Mouse (Mus musculus) embryo, embryonic 11.5 days (tissue): Measurements from ENCODE around the gene Hyal2.
A peak's percentile ranks its signal among the peaks of the same experiment; 100 is the strongest.
"Not testable (repeated sequence)": the region's sequence is repeated elsewhere in the genome, so short reads cannot be mapped to it uniquely, and the experiment has no call there.

Experiments used
- DNase-seq: peaks from one replicate; pipeline ENCODE4 v3.0.0-alpha.2; 2012; ENCODE audit warnings: low read depth, low spot score

Hyal2 gene

GRCm38 (mm10) chr9:107545602-107546001, 22.1 kb upstream of the Hyal2 start:
- peak; percentile 61 for DNase-seq

- peak; percentile 87 for DNase-seq
Observed at GRCm38 (mm10) chr9:107547026-107547425, 20.7 kb upstream of the Hyal2 start, which contains the start of gene Zmynd10. Zmynd10 (plus strand) TSS chr9:107547298.

- DNase-seq, result no peak
Observed at GRCm38 (mm10) chr9:107547957-107548356, 19.8 kb upstream of the Hyal2 start.

- no peak for DNase-seq
Observed at GRCm38 (mm10) chr9:107548820-107549219, 18.9 kb upstream of the Hyal2 start.

GRCm38 (mm10) chr9:107549297-107550074, 18.3 kb upstream of the Hyal2 start:
- no peak for DNase-seq

GRCm38 (mm10) chr9:107550491-107551116, 17.1 kb upstream of the Hyal2 start:
- no peak for DNase-seq

- DNase-seq, result peak; percentile 54
Observed at GRCm38 (mm10) chr9:107551117-107551889, 16.4 kb upstream of the Hyal2 start, which contains the start of gene Rassf1. Rassf1 (plus strand) TSS chr9:107551555.

GRCm38 (mm10) chr9:107551890-107552355, 15.8 kb upstream of the Hyal2 start:
- DNase-seq, result no peak

- DNase-seq, result no peak
Observed at GRCm38 (mm10) chr9:107552690-107553393, 14.9 kb upstream of the Hyal2 start.

- no peak for DNase-seq
Observed at GRCm38 (mm10) chr9:107553541-107554318, 14.0 kb upstream of the Hyal2 start.

- DNase-seq, result peak; percentile 99
Observed at GRCm38 (mm10) chr9:107554319-107554825, 13.4 kb upstream of the Hyal2 start.

- DNase-seq, result no peak
Observed at GRCm38 (mm10) chr9:107555031-107555457, 12.7 kb upstream of the Hyal2 start.

- no peak for DNase-seq
Observed at GRCm38 (mm10) chr9:107555701-107556100, 12.0 kb upstream of the Hyal2 start.

- no peak for DNase-seq
Observed at GRCm38 (mm10) chr9:107556346-107556745, 11.4 kb upstream of the Hyal2 start.

- DNase-seq, result peak; percentile 88
Observed at GRCm38 (mm10) chr9:107563029-107563581, 4.6 kb upstream of the Hyal2 start, which contains the start of gene Tusc2. Tusc2 (plus strand) TSS chr9:107563255.

- DNase-seq, result not testable (repeated sequence)
Observed at GRCm38 (mm10) chr9:107565556-107565955, 2.2 kb upstream of the Hyal2 start.

GRCm38 (mm10) chr9:107566041-107566709, 1.6 kb upstream of the Hyal2 start:
- no peak for DNase-seq

GRCm38 (mm10) chr9:107566855-107567254, 890 bp upstream of the Hyal2 start:
- DNase-seq, result no peak
